Mouse (Mus musculus) CH12.LX (cell line): Measurements from ENCODE around the gene Arhgef12.

Experiments used
- SIN3A ChIP-seq: IDR thresholded peaks from 2 replicates; pipeline ENCODE4 v1.6.1; 2012; ENCODE audit warnings: low read length, improper control_type of control experiment, inconsistent platforms
- USF1 ChIP-seq: IDR thresholded peaks from 2 replicates; pipeline ENCODE4 v1.6.1; 2014; ENCODE audit warnings: low read depth, mild to moderate bottlenecking, inconsistent platforms, low read length, improper control_type of control experiment

GRCm38 (mm10) chr9:42944536-42945006 is 162.5 kb downstream of the Arhgef12 start:
- no peak for TF ChIP-seq SIN3A
- no peak for TF ChIP-seq USF1
